Mouse (Mus musculus) cerebellum, adult 18-20 months (tissue): ENCODE data around the gene Spag5.
A peak's percentile ranks its signal among the peaks of the same experiment; 100 is the strongest.

Source experiments
- DNase-seq, 2 experiments: peaks; one replicate each; pipeline ENCODE4 v3.0.0; 2021

Gene Spag5

GRCm38 (mm10) chr11:78353081-78353480, 51.8 kb downstream of the Spag5 start:
- no peak for DNase-seq

GRCm38 (mm10) chr11:78354905-78355304, 53.6 kb downstream of the Spag5 start:
- no peak for DNase-seq

DNA sequence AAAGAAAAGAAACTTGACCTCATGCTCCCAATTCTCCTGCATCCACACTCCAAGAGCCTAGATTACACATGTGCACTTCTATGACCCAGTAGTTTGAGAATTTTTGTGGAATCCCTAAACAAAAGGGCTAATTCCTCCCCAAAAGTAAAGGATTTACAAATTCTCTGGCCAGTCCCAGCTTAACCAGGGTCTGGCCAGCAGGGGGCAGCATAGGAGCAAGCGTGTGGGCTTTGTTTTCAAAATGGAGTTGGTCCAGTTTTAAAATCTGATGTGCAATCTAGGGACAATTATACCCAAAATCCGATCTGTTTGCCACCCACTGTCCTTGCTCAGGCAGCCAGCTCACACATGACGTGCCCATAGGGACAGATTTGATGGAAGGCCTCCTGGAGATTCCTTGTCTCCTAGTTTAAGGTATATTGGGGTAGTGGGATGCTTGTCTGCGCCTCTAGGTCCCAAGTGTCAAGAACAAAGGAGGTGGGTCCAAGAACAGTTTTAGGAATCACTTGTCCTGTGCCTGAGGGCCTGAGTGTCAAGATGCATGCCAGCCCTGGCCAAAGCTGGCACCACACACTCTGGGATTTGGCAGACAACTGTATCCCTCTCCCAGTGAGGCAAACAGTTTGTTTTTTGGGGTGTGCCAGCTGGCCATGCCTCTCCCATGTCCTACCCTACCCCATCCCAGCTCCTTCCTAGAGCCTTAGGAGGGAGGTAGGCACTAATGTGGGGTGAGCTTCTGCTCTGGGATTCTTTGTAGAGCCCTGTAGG, 54.3 kb downstream of the Spag5 start:
- DNase-seq: peak; percentile 63 to 78

DNA sequence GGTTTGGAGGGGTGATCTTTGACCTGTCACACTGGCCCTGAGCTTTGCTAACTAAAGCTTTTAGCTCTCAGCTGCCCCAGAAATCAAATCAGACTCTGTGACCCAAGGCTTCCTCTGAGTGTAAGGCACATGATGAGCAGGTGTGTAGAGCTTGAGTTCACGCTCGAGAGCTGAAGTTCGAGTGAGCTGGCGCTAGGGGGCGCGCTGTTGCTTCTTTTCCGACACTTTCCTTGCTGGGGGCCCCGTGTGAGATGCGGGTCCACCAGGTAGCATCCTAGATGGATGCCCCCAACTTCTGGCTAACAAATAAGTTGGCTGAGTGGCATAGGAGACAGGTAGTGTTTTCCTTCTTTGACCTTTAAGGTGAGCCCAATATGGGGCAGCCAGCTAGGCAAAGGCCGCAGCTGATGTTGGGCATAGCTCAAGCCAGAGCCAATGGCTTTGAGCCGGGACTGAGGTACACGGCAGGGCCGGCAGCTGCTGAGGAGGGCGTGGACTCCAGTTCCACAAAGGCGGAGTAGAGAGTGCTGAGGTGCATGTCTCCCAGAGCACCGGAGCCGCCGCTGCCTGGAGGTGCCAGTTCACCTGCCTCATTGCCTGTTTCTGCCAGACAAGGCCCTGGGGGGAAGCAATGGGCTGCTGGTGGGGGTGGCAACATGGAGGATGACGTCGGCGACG, 57.1 kb downstream of the Spag5 start:
- DNase-seq: no peak

GRCm38 (mm10) chr11:78360125-78360788, 58.9 kb downstream of the Spag5 start:
- DNase-seq: peak; percentile 80 to 81

DNA sequence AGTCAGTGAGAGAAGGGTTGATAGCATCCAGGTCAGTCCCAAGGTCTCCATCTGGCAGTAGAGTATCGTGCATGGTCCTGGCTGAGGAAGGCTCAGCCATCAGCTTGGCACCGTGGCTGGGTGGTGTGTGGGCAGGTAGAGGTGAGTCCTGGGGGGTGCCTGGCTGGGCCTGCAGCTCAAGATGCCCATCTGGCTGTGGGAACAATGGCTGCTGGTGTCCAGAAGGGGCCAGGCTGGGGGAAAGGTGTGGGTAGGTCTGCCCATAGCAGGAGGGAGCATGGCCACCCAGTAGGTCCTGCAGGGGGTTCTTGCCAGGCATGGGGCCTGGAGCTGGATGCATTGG, 59.4 kb downstream of the Spag5 start:
- no peak for DNase-seq

DNA sequence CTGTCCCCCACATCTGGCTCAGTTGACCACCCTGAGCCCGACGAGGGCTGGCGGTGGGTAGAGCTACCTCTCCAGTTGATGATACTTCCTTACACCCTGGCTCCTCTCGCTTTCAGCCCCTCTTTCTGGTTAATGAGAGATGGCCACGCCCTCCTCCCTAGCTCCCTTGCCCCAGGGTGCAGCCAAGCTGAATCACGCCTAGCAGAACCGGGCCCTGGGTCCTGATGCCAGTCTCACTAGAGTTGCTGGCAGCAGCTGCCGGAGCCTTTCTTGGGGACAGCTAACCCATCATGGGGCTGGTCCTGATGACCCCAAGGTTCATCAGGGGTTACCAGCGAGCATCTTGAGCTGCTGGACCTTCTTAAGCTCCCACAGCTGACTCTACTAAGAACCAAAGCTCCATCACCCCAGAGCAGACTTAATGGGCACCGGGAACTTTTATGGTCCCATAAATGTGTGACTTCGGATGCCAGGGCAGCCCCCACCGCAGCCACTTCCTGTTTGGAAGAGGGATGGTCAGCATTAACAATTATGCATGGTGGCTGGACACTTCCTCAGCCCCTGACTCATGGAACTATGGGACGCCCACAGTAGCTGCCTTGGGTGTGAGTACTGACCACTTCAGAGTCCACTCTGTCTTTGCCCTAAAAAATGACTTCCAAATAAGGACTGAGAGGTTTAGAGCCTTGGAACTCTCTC, 62.1 kb downstream of the Spag5 start:
- no peak for DNase-seq

DNA sequence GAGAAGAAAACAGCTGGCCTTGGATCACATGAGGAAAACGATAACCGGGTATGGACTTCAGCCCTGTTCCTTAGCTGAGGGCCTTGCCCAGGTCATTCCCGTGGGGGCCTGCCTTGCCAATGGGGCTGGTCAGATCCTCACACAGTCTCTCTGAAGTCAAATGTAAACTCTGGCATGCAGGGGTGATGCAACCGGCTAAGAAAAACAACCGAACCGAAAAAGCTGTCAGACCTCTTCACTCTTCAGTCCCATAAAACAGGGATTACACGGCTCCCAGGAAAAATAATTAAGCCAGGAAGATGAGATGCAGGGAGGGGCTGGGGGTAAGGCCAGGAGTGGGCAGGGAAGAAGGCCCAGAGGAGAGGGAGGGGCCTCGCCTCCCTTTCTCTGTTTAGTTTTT, 62.8 kb downstream of the Spag5 start:
- no peak for DNase-seq

- no peak for DNase-seq
These were observed 66.3 kb downstream of the Spag5 start for GRCm38 (mm10) chr11:78367456-78368225.

DNA sequence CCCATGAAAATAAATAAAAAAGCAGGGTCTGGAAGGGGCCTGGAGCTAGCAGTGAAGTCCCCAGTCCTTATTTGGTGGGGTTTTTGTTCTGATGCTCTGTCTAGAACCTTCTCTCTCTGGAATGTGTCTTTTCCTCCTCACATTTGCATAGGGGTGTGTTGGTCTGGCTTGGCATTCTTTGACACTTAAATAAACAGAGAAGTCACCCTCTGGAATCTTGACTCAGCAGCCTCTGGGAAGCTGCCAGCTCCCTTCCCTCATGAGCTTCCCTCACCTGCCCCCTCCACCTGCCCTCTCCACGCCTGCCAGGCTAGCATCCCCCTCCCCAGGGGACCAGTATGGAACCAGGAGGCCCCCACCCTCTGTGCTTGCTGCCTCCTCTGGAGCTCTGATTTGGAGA, 69.1 kb downstream of the Spag5 start:
- no peak for DNase-seq

- no peak for DNase-seq
These were observed 70.4 kb downstream of the Spag5 start for GRCm38 (mm10) chr11:78371711-78372110.
